Mouse (Mus musculus): ENCODE data around the gene D1Ertd622e.
"Not testable (repeated sequence)": the region's sequence is repeated elsewhere in the genome, so short reads cannot be mapped to it uniquely, and the experiment has no call there.

D1Ertd622e gene

DNA sequence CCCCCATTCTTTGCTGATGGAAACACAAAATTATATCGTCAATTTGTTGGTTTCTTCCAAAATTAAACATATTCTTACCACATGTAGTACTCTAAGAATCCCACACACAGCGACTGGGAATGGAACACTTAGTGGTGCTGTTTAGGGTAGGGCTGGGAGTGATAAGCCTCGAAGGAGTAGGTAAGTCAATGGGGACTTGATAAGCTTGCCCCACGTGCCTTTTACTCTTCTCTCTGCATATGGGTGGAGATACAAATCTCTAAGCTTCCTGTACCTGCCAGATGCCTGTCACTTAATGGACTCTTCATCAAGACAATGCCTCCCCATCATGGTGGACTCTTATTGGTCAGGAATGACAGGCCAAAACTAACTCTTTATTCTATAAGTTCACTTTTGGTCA is 78.8 kb downstream of the D1Ertd622e start:
- no peak for DNase-seq (ENCODE audit: extremely low read depth, low read depth)

DNA sequence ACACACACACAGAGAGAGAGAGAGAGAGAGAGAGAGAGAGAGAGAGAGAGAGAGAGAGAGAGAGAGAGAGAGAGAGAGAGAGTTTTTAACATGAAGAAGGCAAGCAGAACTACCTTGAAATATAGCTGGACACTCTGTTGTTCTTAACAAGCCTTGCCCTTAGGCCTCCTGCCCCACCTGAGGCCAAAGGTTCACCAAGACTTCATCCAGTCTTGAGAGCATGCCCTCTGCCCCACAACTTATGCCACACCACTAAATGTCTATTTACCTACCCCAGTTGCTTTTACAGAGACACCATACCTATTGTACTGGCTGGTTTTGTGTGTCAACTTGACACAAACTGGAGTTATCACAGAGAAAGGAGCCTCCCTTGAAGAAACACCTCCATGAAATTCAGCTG is 81.2 kb downstream of the D1Ertd622e start:
- DNase-seq (ENCODE audit: extremely low read depth, low read depth) = not testable (repeated sequence)

GRCm38 (mm10) chr1:97580270-97580669 is 81.6 kb downstream of the D1Ertd622e start:
- DNase-seq (ENCODE audit: extremely low read depth, low read depth) = peak; percentile 28

DNA sequence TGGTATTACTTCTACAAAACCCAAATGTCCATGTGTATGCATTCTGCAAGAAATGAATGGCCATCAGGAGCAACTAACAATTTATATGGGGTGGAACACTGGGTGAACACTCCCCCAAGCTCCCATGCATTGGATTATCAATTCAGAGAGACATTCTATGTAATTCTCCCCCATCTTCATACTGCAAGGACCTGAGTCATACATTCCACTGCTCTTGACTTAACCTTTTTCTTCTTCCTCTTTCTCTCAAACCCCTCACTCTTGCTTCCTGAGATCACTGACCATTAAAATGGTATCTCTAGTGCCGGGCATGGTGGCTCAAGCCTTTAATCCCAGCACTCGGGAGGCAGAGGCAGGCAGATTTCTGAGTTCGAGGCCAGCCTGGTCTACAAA is 83.9 kb downstream of the D1Ertd622e start:
- no peak for DNase-seq (ENCODE audit: extremely low read depth, low read depth)

- DNase-seq (ENCODE audit: extremely low read depth, low read depth) = no peak
Measured at GRCm38 (mm10) chr1:97577062-97578024, 84.5 kb downstream of the D1Ertd622e start.

DNA sequence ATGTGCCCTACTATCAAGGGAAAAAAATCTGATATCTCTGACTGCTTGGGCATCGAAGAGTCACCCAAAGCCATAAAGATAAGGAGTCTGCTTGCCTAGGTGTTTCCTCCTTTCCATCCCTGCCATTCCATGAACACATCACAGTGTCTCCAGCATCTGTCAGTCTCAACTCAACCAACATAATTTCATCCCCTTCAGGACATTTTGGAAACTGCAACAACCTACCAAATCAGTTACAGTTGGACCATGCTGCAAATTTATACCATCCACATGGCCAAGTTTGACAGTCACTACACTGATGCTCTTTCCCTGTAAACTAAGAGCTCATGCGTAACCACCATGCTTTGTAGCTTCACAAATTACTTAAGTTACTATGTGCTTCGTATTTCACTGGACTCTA is 85.3 kb downstream of the D1Ertd622e start:
- no peak for DNase-seq (ENCODE audit: extremely low read depth, low read depth)

DNA sequence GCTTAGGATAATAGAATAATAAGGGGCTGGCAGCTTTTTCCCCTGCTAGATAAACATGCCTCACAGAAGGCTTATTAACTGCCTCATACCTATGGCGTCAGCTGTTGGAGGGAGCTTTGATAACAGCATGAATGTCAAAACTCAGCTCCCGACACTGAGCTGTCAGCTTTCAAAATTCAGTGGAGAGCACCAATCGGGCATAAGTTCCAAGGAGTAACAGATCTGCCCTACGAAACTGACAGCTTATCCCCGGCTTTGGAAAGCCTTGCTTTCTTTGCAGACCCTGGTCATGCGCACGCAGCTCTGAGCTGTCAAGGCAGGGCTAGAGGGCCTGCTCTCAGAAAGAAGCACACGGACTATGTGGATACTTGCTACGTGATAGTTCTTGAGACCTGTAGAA is 91.1 kb downstream of the D1Ertd622e start:
- DNase-seq (ENCODE audit: extremely low read depth, low read depth) = no peak

DNA sequence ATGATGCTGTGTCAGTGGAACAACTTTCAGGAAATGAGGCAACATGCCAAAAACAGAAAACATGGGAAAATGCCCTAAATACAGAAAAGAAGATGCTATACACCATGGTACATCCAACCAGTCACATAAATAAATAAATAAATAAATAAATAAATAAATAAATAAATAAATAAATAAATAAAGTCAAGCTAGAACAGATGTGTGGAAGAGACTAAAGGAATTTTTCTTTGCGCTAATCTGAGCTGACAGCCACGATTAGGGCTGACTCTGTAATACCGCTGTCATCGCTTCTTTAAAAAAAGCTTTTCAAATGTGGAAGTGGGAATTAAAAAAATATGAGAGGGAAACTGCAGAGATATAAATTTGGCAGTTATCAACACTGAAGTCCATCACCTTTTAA is 93.9 kb downstream of the D1Ertd622e start:
- no peak for DNase-seq (ENCODE audit: extremely low read depth, low read depth)

DNA sequence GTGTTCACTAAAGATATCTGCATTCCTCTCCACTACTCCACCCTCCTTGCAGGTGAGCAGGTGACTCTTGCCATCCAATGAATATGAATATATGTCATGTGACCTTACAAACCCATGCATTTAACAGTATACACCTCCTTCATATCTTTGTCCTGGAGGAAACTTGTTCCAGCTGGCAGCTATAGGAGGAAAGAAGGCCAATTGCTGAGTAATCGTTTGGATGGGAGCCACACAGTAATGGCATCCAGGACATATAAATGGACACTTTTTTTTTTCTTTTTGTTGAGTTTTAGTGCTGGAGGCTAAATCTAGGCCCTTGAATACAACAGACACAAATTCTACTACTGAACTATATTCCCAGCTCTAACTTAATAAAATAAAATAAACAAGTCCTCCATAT is 97.2 kb downstream of the D1Ertd622e start:
- DNase-seq (ENCODE audit: extremely low read depth, low read depth) = no peak

- no peak for DNase-seq (ENCODE audit: extremely low read depth, low read depth)
Measured at GRCm38 (mm10) chr1:97562867-97563266, 99.0 kb downstream of the D1Ertd622e start.
